Mouse (Mus musculus) neural tube, embryonic 13.5 days (tissue): ENCODE results near the gene Fadd. TPM values are rescaled to one million over a fixed set of nuclear protein-coding genes. Genes with fewer than 3 reads are reported as not detected.
A peak's percentile ranks its signal among the peaks of the same experiment; 100 is the strongest.

Source experiments
- ATAC-seq: fragments of 200-750 bp; cut with Nextera tagmentation; 2 replicates; pipeline ENCODE4 v1.8.0; 2017; ENCODE audit warnings: low read depth, mild to moderate bottlenecking, moderate TSS enrichment, moderate library complexity
- H3K27ac ChIP-seq: fragments of 300-500 bp; sonication (generic); replicated peaks from 2 replicates; pipeline ENCODE4 v1.5.1; 2015; ENCODE audit warnings: moderate library complexity, mild to moderate bottlenecking, inconsistent platforms
- H3K27me3 ChIP-seq: fragments of 300-500 bp; sonication (generic); 2 replicates; pipeline ENCODE4 v1.6.1; 2015; ENCODE audit warnings: mild to moderate bottlenecking, inconsistent platforms
- H3K36me3 ChIP-seq: fragments of 300-500 bp; sonication (generic); 2 replicates; pipeline ENCODE4 v1.6.1; 2015; ENCODE audit warnings: mild to moderate bottlenecking, inconsistent platforms
- H3K4me1 ChIP-seq: fragments of 300-500 bp; sonication (generic); replicated peaks from 2 replicates; pipeline ENCODE4 v1.6.1; 2015; ENCODE audit warnings: inconsistent platforms
- H3K4me2 ChIP-seq: fragments of 300-500 bp; sonication (generic); 2 replicates; pipeline ENCODE4 v1.6.1; 2015; ENCODE audit warnings: inconsistent platforms, mild to moderate bottlenecking, moderate library complexity
- H3K4me3 ChIP-seq: fragments of 300-500 bp; sonication (generic); 2 replicates; pipeline ENCODE4 v1.5.1; 2015; ENCODE audit warnings: mild to moderate bottlenecking, inconsistent platforms
- H3K9ac ChIP-seq: fragments of 300-500 bp; sonication (generic); 2 replicates; pipeline ENCODE4 v1.6.1; 2015; ENCODE audit warnings: moderate library complexity, mild to moderate bottlenecking, inconsistent platforms
- H3K9me3 ChIP-seq: fragments of 300-500 bp; sonication (generic); 2 replicates; pipeline ENCODE4 v1.6.1; 2016; ENCODE audit warnings: inconsistent platforms
- WGBS: fragments of 180-500 bp; shearing (Covaris S2); methylation state at CpG from one replicate; pipeline ENCODE4 v1.1.7; 2015; 5-methylcytosine and 5-hydroxymethylcytosine counted together
- polyA plus RNA-seq: library from polyadenylated mRNA; unstranded; fragments of >200 nt; fragmentation: Nextera tagmentation; extraction: Ambion mirVana; gene quantifications from 2 replicates; pipeline ENCODE4 v1.2.1, GENCODE M21; 2015

Gene Fadd
- 6.0 and 6.1 TPM in 2 replicates for polyA plus RNA-seq

- 2% methylated on average over 34 of the region's 34 CpGs for WGBS
- ATAC-seq: peak; percentile 91
- Histone ChIP-seq H3K9ac (peak within 1 kb of the TSS; percentile 88), H3K27ac (peak within 1 kb of the TSS; percentile 91), H3K36me3 (peaks cover 23% of the 10 kb centered on the region), H3K4me2 (peak within 1 kb of the TSS; percentile 94), H3K4me1 (peaks cover 21% of the 10 kb centered on the region), H3K9me3 (no peaks in the 10 kb centered on the region), H3K4me3 (peak within 1 kb of the TSS; percentile 85), H3K27me3 (peaks cover 11% of the 10 kb centered on the region)
Observed at GRCm38 (mm10) chr7:144582284-144582980, at the start of gene Fadd. Fadd (minus strand) TSS chr7:144582463.

GRCm38 (mm10) chr7:144630622-144631021 lies 48.4 kb upstream of the Fadd start:
- ATAC-seq: no peak

GRCm38 (mm10) chr7:144628334-144628915 lies 46.2 kb upstream of the Fadd start:
- 3% methylated on average over 3 of the region's 3 CpGs for WGBS
- Histone ChIP-seq H3K4me2 (no peak overlapping the region), H3K27ac (peak overlapping the region; percentile 73), H3K36me3 (no peaks in the 10 kb centered on the region), H3K9ac (no peak overlapping the region), H3K4me1 (peaks cover 32% of the 10 kb centered on the region), H3K4me3 (no peak overlapping the region), H3K27me3 (peaks cover 13% of the 10 kb centered on the region), H3K9me3 (no peaks in the 10 kb centered on the region)
- peak; percentile 85 for ATAC-seq

More at GRCm38 (mm10) chr7:144630622-144631021, 48.4 kb upstream of the Fadd start:
- H3K4me2 ChIP-seq: no peak overlapping the region
- no peak overlapping the region for H3K27ac ChIP-seq
- H3K4me1 ChIP-seq: peaks cover 32% of the 10 kb centered on the region
- H3K9ac ChIP-seq: no peak overlapping the region
- H3K9me3 ChIP-seq: no peaks in the 10 kb centered on the region
- H3K4me3 ChIP-seq: no peak overlapping the region
- H3K27me3 ChIP-seq: peaks cover 13% of the 10 kb centered on the region
- 81% methylated on average over 3 of the region's 3 CpGs for WGBS
- no peaks in the 10 kb centered on the region for H3K36me3 ChIP-seq

- H3K4me1 ChIP-seq: peaks cover 32% of the 10 kb centered on the region
- peak overlapping the region; percentile 73 for H3K27ac ChIP-seq
- 15% methylated on average over 13 of the region's 13 CpGs for WGBS
- H3K36me3 ChIP-seq: no peaks in the 10 kb centered on the region
- no peak overlapping the region for H3K9ac ChIP-seq
- peak; percentile 33; the same call in 1 of the 2 replicates for ATAC-seq
- peaks cover 13% of the 10 kb centered on the region for H3K27me3 ChIP-seq
- H3K4me2 ChIP-seq: no peak overlapping the region
- H3K4me3 ChIP-seq: no peak overlapping the region
- no peaks in the 10 kb centered on the region for H3K9me3 ChIP-seq
Observed at GRCm38 (mm10) chr7:144627606-144628333, 45.5 kb upstream of the Fadd start.

- no peak overlapping the region for H3K27ac ChIP-seq
- H3K9ac ChIP-seq: no peak overlapping the region
- ATAC-seq: no peak
- peaks cover 13% of the 10 kb centered on the region for H3K27me3 ChIP-seq
- no peak overlapping the region for H3K4me3 ChIP-seq
- H3K4me1 ChIP-seq: peaks cover 37% of the 10 kb centered on the region
- no peaks in the 10 kb centered on the region for H3K36me3 ChIP-seq
- no peaks in the 10 kb centered on the region for H3K9me3 ChIP-seq
- 77% methylated on average over 2 of the region's 2 CpGs for WGBS
- no peak overlapping the region for H3K4me2 ChIP-seq
Observed at GRCm38 (mm10) chr7:144626042-144626441, 43.8 kb upstream of the Fadd start.

GRCm38 (mm10) chr7:144620721-144621681 lies 38.7 kb upstream of the Fadd start:
- Histone ChIP-seq H3K4me2 (no peak overlapping the region), H3K4me1 (peaks cover 7% of the 10 kb centered on the region; the same call in 1 of the 2 replicates), H3K36me3 (no peaks in the 10 kb centered on the region), H3K4me3 (no peak overlapping the region), H3K9me3 (no peaks in the 10 kb centered on the region), H3K27ac (no peak overlapping the region), H3K27me3 (peaks cover 2% of the 10 kb centered on the region; the same call in 1 of the 2 replicates), H3K9ac (no peak overlapping the region)
- WGBS: 63% methylated on average over 22 of the region's 22 CpGs
- ATAC-seq: no peak

- no peak overlapping the region for H3K9ac ChIP-seq
- H3K4me1 ChIP-seq: peaks cover 7% of the 10 kb centered on the region; the same call in 1 of the 2 replicates
- no peak overlapping the region for H3K27ac ChIP-seq
- no peak for ATAC-seq
- H3K4me2 ChIP-seq: no peak overlapping the region
- no peaks in the 10 kb centered on the region for H3K36me3 ChIP-seq
- H3K27me3 ChIP-seq: no peaks in the 10 kb centered on the region
- H3K4me3 ChIP-seq: no peak overlapping the region
- H3K9me3 ChIP-seq: no peaks in the 10 kb centered on the region
Observed at GRCm38 (mm10) chr7:144620315-144620714, 38.1 kb upstream of the Fadd start.

- no peaks in the 10 kb centered on the region for H3K36me3 ChIP-seq
- H3K27me3 ChIP-seq: no peaks in the 10 kb centered on the region
- no peak overlapping the region for H3K4me3 ChIP-seq
- 78% methylated on average over 6 of the region's 6 CpGs for WGBS
- no peaks in the 10 kb centered on the region for H3K4me1 ChIP-seq
- no peaks in the 10 kb centered on the region for H3K9me3 ChIP-seq
- H3K9ac ChIP-seq: no peak overlapping the region
- ATAC-seq: no peak
- no peak overlapping the region for H3K4me2 ChIP-seq
- H3K27ac ChIP-seq: no peak overlapping the region
Observed at GRCm38 (mm10) chr7:144615343-144615742, 33.1 kb upstream of the Fadd start.

GRCm38 (mm10) chr7:144612829-144613228 lies 30.6 kb upstream of the Fadd start:
- H3K9me3 ChIP-seq: no peaks in the 10 kb centered on the region
- H3K4me1 ChIP-seq: no peaks in the 10 kb centered on the region
- H3K36me3 ChIP-seq: no peaks in the 10 kb centered on the region
- no peak overlapping the region for H3K27ac ChIP-seq
- ATAC-seq: no peak
- no peak overlapping the region for H3K4me2 ChIP-seq
- H3K27me3 ChIP-seq: no peaks in the 10 kb centered on the region
- 80% methylated on average over 4 of the region's 4 CpGs for WGBS
- H3K4me3 ChIP-seq: no peak overlapping the region
- H3K9ac ChIP-seq: no peak overlapping the region

- Histone ChIP-seq H3K4me2 (no peak overlapping the region), H3K4me1 (no peaks in the 10 kb centered on the region), H3K9me3 (no peaks in the 10 kb centered on the region), H3K4me3 (no peak overlapping the region), H3K9ac (no peak overlapping the region), H3K36me3 (no peaks in the 10 kb centered on the region), H3K27ac (no peak overlapping the region), H3K27me3 (no peaks in the 10 kb centered on the region)
- 85% methylated on average over 4 of the region's 4 CpGs for WGBS
- ATAC-seq: no peak
Observed at GRCm38 (mm10) chr7:144612351-144612750, 30.1 kb upstream of the Fadd start.

GRCm38 (mm10) chr7:144611595-144611994 lies 29.3 kb upstream of the Fadd start:
- WGBS: 91% methylated on average over 16 of the region's 16 CpGs
- no peak overlapping the region for H3K4me2 ChIP-seq
- H3K9ac ChIP-seq: no peak overlapping the region
- no peak overlapping the region for H3K4me3 ChIP-seq
- no peak for ATAC-seq
- no peaks in the 10 kb centered on the region for H3K4me1 ChIP-seq
- H3K36me3 ChIP-seq: no peaks in the 10 kb centered on the region
- H3K27ac ChIP-seq: no peak overlapping the region
- H3K27me3 ChIP-seq: no peaks in the 10 kb centered on the region
- no peaks in the 10 kb centered on the region for H3K9me3 ChIP-seq
